Mouse (Mus musculus): Measurements from ENCODE around the gene Mbnl2.
"Not testable (repeated sequence)": the region's sequence is repeated elsewhere in the genome, so short reads cannot be mapped to it uniquely, and the experiment has no call there.

The Mbnl2 gene

DNA sequence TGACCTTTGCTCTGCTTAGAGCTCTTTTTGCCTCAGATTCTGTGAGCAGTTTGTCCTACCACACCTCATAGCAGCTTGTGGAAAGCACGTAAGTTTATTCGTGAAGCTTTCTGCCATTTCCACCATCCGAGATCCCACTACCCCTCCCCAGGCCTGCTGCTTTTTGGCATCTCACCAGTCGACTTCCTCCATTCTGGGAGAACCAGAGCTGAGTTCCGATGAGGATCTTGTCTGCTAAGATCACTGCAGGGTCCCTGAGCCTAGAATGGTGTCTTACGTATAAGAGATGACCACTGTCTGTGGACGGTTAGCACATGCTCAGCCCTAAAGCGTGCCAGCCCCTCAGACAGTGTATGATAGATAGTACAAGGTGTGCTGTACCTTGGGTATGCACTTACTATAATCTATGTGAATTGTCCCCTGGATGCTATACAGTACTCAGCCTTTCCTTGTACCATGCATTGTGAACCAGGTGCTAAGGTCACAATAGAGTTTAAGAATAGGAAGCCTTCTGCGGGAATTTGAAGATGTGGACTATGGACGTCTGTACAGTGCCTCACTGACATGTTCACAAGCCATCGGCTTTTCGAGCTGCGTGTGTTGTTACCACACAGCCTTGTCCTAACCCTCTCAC lies 55.5 kb downstream of the Mbnl2 start:
- no peak for DNase-seq

DNA sequence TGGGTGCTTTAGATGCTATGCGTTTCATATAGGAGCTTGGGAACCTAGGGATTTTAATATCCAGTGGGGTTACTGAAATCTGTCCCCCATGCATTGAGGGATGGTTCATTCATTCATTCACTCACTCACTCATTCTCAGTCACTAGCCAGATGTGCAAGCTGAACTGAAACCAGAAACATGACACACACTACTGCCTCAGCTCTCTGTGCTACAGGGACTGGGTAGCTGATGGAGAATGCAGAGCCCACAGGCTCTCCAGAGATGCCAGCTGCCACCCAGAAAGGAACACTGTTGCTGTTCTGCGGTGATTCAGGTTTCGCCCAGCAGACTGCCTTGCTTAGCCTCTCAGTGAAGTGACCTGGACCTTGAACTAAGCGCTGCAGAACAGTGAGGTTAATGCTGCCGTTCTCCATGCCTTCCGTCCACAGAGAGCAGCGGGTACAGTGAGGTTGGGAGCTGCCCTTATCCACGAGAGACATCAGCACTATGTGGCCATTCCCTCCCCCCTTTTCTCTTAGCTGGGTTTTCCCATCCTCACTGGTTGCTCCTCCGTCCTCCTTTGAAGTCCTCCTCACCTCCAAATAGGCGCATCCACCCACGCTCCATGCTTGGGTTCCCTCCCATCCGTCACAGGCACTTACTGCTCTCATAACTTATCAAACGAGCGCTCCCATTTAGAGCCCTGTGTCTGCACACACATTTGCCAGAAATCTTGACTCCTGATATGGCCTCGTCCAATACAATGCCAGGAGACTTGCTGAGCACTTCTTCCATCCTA lies 58.2 kb downstream of the Mbnl2 start:
- DNase-seq, result no peak

DNA sequence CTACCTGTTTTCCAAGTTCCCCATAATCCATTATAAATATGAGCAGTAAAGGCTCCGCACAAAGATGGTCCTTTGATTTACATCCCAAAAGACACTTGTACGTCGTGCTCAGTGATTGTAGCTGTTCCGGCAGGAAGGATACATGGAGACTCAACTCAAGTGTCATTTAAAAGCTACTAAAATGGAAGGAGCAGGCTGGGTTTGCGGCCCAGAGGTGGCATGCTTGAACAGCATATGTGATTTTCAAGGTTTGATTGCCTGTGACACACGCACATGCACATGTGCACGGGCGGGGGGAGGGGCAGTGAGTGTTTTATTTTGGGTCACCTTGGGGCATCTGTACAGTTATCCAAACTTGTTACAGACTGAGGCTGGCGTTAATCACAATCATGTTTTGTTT lies 59.9 kb downstream of the Mbnl2 start:
- no peak for DNase-seq

DNA sequence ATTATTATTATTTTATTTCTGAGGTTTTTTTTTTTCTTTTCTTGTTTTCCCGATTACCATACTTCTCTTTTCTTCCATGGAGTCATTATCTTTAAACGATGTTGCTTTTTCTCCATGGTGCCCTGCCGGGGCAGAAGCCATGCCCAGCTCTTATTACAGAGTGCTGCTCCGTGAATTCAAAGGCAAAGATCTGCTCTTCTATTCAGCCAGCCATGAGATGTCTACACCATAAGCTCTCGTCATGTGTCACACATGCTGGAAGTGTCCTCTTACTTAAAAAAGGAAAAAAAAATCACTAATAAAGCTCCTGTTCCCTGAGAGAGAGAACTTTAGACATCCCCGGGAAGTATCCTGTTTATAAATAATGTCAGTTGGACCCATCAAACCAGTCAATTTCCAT lies 60.4 kb downstream of the Mbnl2 start:
- no peak for DNase-seq

DNA sequence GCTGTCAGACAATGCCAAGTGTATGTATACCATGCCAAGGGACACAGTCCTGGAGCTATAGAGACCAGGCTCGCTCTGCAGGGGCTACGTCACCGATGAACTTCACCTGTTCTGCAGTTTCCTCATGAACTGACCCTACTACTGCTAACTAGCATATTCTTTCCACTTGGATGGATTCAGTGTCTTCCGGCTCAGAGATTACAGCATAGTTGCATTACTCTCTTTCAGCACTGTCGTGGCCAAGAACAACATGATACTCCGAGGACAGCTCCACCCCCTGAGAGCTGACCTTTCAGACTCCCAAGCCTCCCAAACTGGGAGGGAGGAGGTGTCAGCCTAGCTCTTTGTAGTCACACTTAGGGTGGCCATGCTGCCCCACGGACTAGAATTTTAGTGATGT lies 60.9 kb downstream of the Mbnl2 start:
- DNase-seq, result no peak

DNA sequence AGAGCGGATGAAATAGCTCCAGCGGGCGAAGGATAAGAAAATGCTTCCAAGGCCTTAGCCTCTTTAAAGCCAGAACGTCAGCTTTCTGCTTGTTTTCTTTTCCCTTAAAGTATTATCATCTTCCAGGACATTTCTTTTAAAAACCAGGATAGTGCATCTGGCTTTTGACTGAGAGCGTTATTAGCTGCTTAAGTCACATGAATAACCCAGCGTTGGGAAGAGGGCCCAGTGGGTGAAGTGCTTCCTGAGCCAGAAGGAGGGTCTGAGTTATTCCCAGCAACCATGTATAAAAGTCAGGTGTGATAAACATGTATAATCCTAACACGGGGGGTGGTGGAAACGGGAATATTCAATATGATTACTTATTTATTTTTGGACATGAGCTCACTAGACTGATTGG lies 61.4 kb downstream of the Mbnl2 start:
- DNase-seq, result no peak

DNA sequence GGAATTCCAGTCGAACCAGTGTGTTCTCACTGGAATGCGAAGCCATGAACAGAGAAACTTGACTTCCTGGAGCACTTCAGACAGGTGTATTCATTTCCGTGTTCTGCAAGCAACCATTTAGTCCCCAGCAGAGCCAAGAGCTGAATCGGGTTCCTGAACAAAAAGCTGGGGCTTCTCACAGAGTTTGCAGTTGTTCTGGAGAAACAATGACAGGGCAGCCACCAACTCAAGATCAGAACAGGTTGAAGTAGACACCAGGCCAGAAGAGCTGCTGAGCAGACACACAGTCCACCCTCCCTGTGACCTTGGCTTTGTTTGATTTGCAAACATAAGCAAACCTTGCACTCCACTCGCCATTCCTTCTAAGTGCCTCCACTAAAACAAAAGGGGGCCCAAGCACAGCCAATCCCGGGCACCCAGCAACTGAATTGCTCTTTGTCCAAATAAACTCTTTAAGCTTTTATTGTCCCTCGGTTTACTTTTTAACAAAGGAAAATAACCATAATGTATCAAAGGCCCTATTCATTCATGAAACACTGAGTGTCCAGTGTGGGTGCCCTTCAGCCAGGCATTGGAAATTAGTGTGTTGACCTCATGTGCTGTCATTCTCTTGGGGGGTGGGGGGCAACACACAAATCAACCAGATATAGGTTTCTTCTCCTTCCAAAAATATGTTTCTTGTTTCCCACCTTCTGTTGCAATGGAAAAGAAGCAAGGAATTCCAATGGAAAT lies 62.4 kb downstream of the Mbnl2 start:
- DNase-seq, result no peak

DNA sequence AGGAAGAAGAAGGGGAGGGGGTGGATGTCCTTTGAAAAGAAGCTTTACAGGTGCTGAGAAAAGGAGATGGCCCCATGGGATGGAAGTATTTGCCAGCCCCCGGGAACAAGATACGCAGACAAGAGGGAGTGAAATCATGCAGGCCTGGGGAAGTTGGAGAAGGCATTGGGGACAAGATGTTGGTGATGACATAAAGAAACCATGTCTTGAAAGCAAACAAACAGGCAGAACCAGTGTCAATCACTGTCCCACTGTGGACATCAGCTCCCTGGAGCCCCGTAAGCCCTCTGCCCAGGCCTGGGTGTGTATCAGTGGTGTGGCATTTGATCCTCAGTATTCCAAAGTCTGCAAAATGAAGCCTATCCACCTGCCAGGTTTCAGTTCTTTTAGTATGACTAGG lies 63.2 kb downstream of the Mbnl2 start:
- DNase-seq, result no peak

DNA sequence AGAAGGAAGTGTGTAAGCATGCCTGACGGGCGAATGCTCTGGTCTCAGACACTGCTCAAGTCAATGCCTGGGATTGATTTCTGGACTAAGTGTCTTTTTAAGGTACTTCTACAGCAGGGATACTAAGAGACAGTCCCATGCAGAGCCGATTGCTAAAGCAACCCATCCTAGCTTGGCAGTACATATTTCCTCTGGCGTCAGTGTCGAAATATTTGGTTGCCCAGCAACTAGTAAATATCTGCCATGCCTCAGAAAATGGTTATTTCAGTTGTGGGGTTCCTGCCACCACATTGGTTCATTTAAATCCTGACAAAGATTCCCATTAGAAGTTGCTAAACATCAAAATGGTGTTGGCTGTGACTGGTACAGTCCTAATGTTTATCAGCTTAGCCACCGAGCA lies 66.4 kb downstream of the Mbnl2 start:
- no peak for DNase-seq

DNA sequence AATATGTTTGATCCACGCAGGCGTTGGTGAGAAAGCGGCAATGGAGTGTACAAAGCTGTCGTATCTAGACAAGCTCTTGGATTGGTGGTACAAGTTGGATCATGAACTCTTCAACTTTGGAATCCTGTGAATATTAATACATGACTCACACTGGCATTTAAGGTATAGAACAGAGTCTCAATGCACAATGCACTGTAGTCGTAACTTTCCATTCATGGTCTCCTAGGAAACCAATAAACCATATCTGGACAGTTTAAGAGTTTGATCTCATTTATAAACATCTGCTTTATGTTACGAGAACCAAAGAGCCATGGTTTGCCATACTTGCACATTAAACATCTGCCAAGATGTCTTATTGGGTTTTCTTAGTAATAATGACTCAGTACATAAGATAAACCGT lies 66.9 kb downstream of the Mbnl2 start:
- DNase-seq, result no peak

DNA sequence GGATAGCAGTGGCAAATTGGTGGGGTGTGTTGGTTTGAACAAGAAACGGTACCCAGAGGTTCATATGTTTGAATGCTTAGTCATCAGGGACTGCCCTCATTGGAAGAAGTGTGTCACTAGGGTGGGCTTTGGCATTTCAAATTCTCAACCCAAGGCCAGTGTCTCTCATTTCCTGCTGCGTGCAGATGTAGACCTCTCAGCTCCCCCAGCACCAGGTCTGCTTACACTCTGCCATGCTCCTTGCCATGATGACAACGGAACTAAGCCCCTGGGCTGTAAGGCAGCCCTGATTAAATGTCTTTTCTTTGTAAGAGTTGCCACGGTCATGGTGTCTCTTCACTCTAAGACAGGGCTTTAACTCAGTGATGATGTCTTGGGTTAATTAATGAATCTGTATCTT lies 69.2 kb downstream of the Mbnl2 start:
- no peak for DNase-seq

DNA sequence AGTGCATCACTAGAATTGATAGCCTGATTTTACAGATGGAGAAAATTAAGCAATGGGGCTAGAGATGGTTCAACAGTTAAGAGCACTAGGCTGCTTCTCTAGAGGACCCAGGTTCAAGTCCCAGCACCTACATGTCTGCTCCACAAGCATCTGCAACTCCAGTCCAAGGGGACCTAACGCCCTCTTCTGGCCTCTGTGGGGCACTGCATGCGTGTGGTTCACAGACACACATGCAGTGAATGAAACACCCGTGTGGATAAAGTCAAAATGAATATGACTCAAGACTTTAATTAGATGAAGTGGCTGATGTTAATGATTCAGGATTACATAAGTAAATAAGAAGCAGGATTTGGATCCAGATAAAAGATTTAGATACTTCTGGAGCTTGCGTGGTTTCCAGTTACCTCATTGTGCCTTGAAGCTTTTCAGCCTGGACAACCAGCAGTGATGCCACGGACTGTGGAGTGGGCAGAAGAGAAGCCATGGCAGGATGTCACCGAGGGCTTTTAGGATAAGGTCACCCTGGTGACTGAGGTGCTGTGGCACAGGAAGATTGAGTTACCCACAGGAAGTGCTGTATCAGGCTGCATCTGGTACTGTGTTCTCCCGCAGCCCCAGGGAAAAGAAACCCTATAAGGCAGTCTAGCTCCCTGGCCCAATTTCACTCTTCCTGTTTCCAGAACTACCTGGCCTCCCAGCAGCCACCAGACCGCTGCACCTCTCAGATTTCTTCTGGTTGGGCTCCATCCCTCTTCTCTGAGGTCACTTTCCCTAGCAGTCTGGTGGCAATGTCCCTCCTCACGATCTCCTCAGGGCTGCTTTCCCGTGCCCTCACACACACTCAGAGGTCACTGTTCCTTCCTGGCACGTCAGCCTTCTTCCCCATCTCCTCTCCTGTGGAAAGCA lies 72.2 kb downstream of the Mbnl2 start:
- peak; percentile 32 for DNase-seq

DNA sequence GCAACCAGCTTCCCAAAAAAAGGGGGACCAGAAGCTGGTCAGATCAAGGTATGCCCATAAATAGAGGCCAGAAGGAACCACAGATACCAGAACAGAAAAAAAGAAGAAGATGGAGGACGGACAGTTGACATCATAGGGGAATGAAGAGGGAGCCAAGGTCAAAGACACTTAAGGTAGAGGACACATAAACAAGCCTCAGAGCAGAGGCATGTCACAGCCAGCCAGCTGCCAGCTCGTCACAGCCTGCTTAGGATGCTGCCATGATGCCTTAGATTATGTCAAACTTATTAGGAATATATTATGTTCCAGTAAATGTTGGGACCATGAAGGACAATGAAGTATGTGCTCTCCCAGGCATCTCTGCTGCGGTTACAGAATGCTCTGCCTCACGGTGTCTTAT lies 73.9 kb downstream of the Mbnl2 start:
- DNase-seq, result no peak

DNA sequence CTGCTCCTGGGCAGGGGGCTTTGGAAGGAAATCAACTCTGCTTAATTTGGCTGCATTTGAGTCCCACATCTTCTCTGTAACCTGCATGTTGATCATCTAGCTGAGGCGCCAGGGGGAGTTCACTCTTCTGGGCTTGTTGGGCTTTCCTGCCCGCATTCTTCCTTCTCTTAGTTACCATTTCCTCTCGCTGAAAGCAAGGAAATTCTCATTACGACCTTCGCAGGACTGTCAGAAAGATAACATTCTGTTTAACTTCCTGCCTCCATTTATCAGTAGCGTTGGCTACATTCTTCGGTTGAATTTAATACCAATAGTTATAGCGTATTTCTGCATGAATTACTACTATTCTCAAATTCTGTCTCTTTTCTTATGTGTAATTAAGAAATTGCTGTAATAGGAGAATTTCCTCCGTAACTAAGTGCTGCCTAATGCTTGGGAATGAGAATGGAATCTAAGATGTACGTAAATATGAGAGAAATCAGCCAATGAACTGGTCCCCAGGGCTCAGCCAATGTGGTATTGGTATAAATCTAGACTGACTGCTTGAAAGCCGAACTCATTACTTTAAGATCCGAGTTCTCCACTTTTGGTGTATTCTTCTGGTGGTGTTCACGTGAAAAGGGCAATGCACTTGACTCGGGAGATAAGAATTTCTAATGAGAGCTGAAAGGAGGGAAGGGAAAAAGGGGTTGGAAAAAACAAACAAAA lies 76.8 kb downstream of the Mbnl2 start:
- DNase-seq, result no peak

DNA sequence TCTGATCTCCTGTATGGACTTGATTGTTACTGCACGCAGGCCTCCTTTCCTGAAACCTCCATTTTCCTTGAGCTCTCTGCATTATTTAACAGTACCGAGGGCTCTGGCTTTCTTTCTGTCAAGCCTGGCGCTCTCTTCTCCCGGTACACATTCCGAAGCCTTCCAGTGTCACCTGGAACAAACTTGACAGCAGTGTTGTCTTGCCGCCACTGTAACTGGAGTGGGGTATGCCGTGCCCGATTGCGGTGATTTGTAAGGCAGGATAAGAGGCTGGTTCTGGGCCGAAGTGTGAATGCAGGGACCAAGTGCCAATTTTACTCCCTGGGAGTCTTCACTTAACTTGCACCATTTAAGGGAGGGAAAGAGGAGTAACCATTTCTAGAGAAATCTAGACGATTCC lies 77.7 kb downstream of the Mbnl2 start:
- no peak for DNase-seq

DNA sequence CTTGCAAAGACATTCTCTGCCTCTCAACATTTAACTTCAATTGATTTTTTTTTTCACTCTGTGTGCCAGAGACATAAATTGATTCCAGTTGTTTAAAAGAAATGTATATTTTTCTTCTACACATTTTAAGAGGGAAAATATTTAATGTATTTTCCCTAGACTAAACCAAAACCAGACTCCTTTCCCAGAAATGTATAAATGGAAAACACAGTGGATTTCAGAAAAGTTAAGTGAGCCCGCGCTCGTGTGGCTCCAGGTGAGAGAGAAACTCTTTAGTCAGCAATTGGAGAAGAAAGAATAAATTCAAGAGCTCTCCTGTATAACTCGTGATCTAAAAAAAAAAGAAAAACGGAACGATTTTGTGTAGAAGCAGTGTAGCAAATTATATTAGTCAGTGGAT lies 79.1 kb downstream of the Mbnl2 start:
- DNase-seq, result no peak

DNA sequence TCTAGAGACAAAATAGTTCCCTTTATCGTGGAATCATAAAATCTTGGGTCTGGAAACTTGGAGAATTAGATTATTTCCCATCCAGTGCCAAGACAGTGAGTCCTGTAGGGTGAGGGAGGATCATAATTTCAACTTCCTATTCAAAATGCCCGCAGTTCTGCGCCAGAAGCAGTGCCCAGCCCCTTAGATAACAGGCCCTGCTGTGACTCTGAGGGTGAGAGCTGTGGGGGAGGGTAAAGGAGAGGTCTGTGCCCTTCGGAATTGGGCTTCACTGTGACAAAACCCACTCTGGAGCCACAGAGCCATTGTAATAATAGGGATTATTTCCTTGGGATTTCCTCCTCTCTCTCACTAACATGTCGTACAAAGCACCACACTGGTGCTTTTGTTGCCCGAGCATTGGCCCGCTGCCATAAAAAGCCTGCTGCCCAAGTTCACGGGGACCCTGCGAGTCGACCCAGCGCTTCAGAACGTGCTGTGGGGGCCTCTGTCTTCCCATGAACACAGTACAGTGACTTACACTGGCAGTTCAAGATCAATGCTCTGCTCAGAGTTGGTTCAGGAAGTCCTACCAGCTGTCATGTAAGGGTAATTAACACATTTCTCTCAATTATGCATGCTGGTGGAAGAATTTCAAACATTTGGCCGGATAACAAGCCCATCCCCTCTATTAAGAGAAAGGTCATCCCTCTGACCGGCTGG lies 79.7 kb downstream of the Mbnl2 start:
- no peak for DNase-seq

DNA sequence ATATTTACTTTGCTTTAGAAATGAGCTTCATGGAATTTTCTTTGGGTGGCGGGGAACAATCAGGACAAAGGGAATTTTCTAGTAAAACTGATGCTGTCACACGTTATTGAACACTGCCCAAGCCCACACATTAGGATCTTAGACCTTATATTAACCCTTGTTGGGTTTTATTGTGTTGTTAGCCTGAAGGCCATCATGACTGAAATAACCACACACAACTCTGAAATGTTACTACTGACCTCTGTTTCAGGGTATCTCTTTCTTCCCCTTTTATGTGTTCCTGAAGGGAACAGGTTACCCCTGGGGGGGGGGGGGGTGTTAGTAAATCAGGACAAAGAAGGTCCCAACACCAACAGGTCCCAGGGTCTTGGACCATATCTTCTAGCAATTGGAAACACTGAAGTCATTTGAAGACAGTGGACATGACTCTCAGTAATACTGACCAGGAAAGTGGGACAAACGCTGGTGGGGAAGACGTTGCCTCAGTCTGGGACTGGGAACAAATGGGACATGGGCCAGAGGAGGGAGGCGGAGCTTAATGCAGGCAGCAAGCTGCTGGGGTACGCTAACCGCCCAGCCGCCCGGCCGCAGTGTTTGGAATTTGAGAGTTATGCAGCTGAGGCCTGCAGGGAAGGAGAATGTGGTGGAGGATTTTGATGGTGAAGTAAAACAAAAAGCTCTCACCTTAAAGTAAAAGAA lies 80.4 kb downstream of the Mbnl2 start:
- DNase-seq, result no peak

DNA sequence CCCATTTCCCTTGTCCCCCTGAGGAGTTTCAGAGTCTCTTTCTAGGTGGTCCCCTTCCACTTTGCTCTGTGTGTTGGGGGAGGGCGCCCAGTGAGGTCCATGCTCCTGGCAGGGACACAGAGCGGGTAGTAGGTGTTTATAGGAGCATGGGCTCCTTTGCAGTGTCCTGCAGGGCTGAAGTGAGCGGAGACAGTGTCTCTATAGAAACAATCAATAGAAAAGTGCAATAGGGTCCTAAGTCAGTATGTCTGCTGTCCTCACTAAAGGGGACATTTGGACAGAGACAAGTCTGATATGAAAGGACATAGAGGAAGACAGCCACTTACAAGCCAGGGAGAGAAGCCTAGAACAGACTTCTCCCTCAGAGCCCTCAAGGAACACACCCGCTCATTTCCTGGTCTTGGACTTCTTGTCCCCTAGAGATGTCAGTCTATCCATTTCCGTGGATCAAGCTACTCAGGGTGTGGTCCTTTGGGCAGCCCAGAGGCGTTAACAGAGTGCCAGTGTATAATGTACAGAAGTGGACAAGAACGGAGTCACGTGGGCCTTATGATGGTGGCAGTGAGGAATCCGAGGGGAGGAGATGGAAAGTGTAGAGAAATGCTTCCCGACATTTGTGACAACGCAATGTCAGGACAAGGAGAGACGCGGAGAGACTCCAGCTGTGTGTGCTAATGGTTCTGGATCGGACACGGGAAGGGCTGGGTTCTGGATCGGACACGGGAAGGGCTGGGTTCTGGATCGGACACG lies 82.0 kb downstream of the Mbnl2 start:
- no peak for DNase-seq

DNA sequence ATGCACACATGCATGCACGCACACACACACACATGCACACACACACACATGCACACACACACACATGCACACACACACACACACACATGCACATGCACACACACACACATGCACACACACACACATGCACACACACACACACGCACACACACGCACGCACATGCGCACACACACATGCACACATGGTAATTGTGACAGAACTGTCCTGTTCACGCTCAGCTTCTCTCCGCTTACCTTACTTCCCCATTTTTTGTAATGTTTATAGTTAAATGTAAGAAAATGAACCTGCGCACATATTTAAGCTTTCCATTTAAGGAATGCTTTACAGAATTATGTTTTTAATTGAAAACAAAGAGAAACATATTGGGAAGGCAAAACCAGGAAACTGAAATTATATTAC lies 84.1 kb downstream of the Mbnl2 start:
- DNase-seq, result not testable (repeated sequence)
